In genomic region chr2:94407441-94407840, GRCm38 (mm10) we compare ENCODE assay signal across 7 mouse cellular contexts. TPM values are rescaled to one million over a fixed set of nuclear protein-coding genes. Genes with fewer than 3 reads are reported as not detected.
DNase-seq lines count a peak whose midpoint lies in the region; ATAC-seq and TF ChIP-seq lines count a peak whose summit lies in the region.

No protein-coding gene starts in this region.

- peak overlapping the region; percentile 81 for H3K4me2 ChIP-seq in lung, postnatal 0 days (replicated peaks; ENCODE audit: low read depth, low read length)
- H3K4me2 ChIP-seq in forebrain, embryonic 11.5 days (ENCODE audit: low read depth, low read length, severe bottlenecking): peak overlapping the region; percentile 74
- peak overlapping the region; percentile 80 for H3K4me2 ChIP-seq in limb, embryonic 12.5 days
- H3K4me2 ChIP-seq in stomach, embryonic 14.5 days (replicated peaks; ENCODE audit: low read depth, low read length): peak overlapping the region; percentile 62

- no peaks in the 10 kb centered on the region for H3K36me3 ChIP-seq in lung, postnatal 0 days (ENCODE audit: insufficient read depth, low read length)
- no peaks in the 10 kb centered on the region for H3K36me3 ChIP-seq in forebrain, embryonic 11.5 days (ENCODE audit: control insufficient read depth, insufficient read depth, low read length)
- peaks cover 22% of the 10 kb centered on the region for H3K36me3 ChIP-seq in limb, embryonic 12.5 days
- peaks cover 14% of the 10 kb centered on the region; the same call in 1 of the 2 replicates for H3K36me3 ChIP-seq in stomach, embryonic 14.5 days (ENCODE audit: control insufficient read depth, insufficient read depth, low read length)

- peak overlapping the region; percentile 96 for H3K4me3 ChIP-seq in lung, postnatal 0 days (ENCODE audit: low read depth, low read length)
- peak overlapping the region; percentile 95 for H3K4me3 ChIP-seq in forebrain, embryonic 11.5 days (ENCODE audit: low read depth, low read length)
- peak overlapping the region; percentile 90 for H3K4me3 ChIP-seq in limb, embryonic 12.5 days (replicated peaks)
- peak overlapping the region; percentile 91 for H3K4me3 ChIP-seq in stomach, embryonic 14.5 days (ENCODE audit: low read depth, low read length)

- DNase-seq in lung, postnatal 0 days (ENCODE audit: low spot score): no peak
- DNase-seq in lung, postnatal 4 days: no peak
- DNase-seq in forebrain, embryonic 11.5 days (ENCODE audit: low spot score): no peak
- no peak for DNase-seq in cerebellum, adult 11-12 months
- DNase-seq in gastrocnemius, postnatal 25 days: no peak

- TF ChIP-seq CTCF in lung, postnatal 0 days (IDR thresholded peaks at IDR 0.05): no peak

- no peak for ATAC-seq in lung, postnatal 0 days
- ATAC-seq in forebrain, embryonic 11.5 days (replicated peaks; ENCODE audit: low FRiP score): no peak
- no peak for ATAC-seq in limb, embryonic 12.5 days (ENCODE audit: insufficient number of reproducible peaks, insufficient read depth, low FRiP score, low TSS enrichment, low read depth)
- ATAC-seq in stomach, embryonic 14.5 days (ENCODE audit: insufficient number of reproducible peaks, insufficient read depth, low FRiP score, low read depth): no peak

- no peaks in the 10 kb centered on the region for H3K27me3 ChIP-seq in lung, postnatal 0 days (replicated peaks; ENCODE audit: insufficient read depth, low read length)
- no peaks in the 10 kb centered on the region for H3K27me3 ChIP-seq in forebrain, embryonic 11.5 days (ENCODE audit: control insufficient read depth, insufficient read depth, low read length)
- no peaks in the 10 kb centered on the region for H3K27me3 ChIP-seq in limb, embryonic 12.5 days
- no peaks in the 10 kb centered on the region for H3K27me3 ChIP-seq in stomach, embryonic 14.5 days (ENCODE audit: control insufficient read depth, insufficient read depth, low read length)

- peaks cover 5% of the 10 kb centered on the region; the same call in 1 of the 2 replicates for H3K4me1 ChIP-seq in lung, postnatal 0 days (ENCODE audit: insufficient read depth, low read depth, low read length)
- H3K4me1 ChIP-seq in forebrain, embryonic 11.5 days (replicated peaks; ENCODE audit: control insufficient read depth, insufficient read depth, low read length): peaks cover 4% of the 10 kb centered on the region; the same call in 1 of the 2 replicates
- H3K4me1 ChIP-seq in limb, embryonic 12.5 days (replicated peaks): peaks cover 25% of the 10 kb centered on the region
- H3K4me1 ChIP-seq in stomach, embryonic 14.5 days (ENCODE audit: control insufficient read depth, insufficient read depth, low read length): peaks cover 12% of the 10 kb centered on the region; the same call in 1 of the 2 replicates

- H3K27ac ChIP-seq in lung, postnatal 0 days (ENCODE audit: low read length): no peak overlapping the region
- no peak overlapping the region for H3K27ac ChIP-seq in forebrain, embryonic 11.5 days (ENCODE audit: low read depth, low read length)
- H3K27ac ChIP-seq in limb, embryonic 12.5 days: no peak overlapping the region
- no peak overlapping the region for H3K27ac ChIP-seq in stomach, embryonic 14.5 days (ENCODE audit: low read length)

- peak overlapping the region; percentile 86; the same call in 1 of the 2 replicates for H3K9ac ChIP-seq in lung, postnatal 0 days (replicated peaks; ENCODE audit: low read depth)
- peak overlapping the region; percentile 92 for H3K9ac ChIP-seq in forebrain, embryonic 11.5 days (ENCODE audit: low read length)
- H3K9ac ChIP-seq in limb, embryonic 12.5 days (replicated peaks): peak overlapping the region; percentile 50; the same call in 1 of the 2 replicates
- 0 out of 2 replicates have a peak overlapping the region, but pooled peaks have one; percentile 82 for H3K9ac ChIP-seq in stomach, embryonic 14.5 days (replicated peaks; ENCODE audit: low read depth, low read length)

- H3K9me3 ChIP-seq in lung, postnatal 0 days (ENCODE audit: low read length): no peaks in the 10 kb centered on the region
- H3K9me3 ChIP-seq in forebrain, embryonic 11.5 days (ENCODE audit: control insufficient read depth, low read length): no peaks in the 10 kb centered on the region
- no peaks in the 10 kb centered on the region for H3K9me3 ChIP-seq in limb, embryonic 12.5 days
- no peaks in the 10 kb centered on the region for H3K9me3 ChIP-seq in stomach, embryonic 14.5 days (ENCODE audit: control insufficient read depth, low read depth, low read length)

- no peak for TF ChIP-seq EP300 in lung, postnatal 0 days (IDR thresholded peaks at IDR 0.05)

- WGBS in lung, postnatal 0 days: 17% methylated on average over 3 of the region's 3 CpGs
- 35% methylated on average over 3 of the region's 3 CpGs for WGBS in forebrain, embryonic 11.5 days
- WGBS in limb, embryonic 12.5 days: 31% methylated on average over 3 of the region's 3 CpGs
- 19% methylated on average over 3 of the region's 3 CpGs for WGBS in stomach, embryonic 14.5 days

RNA-seq across cellular contexts. Expression of gene Ttc17, which starts 1.0 kb away (rescaled TPM):
- 13.1 and 13.7 TPM in 2 replicates for polyA plus RNA-seq in lung, postnatal 0 days (2015; fragmentation: Nextera tagmentation; extraction: Ambion mirVana)
- 15.1 and 15.4 TPM in 2 replicates for polyA plus RNA-seq in forebrain, embryonic 11.5 days (2014; fragmentation: Nextera tagmentation; extraction: Ambion mirVana)
- polyA plus RNA-seq in limb, embryonic 12.5 days (2016; fragmentation: Nextera tagmentation; extraction: Ambion mirVana): 15.9 and 19.2 TPM in 2 replicates
- 18.8 and 21.6 TPM in 2 replicates for polyA plus RNA-seq in stomach, embryonic 14.5 days (2014; fragmentation: Nextera tagmentation; extraction: Ambion mirVana)
- total RNA-seq in gastrocnemius, postnatal 25 days (2021): 10 to 100 TPM; 15.8 to 17.6 TPM

RNA-seq across cellular contexts. Expression of gene Api5, which starts 30.5 kb away (rescaled TPM):
- polyA plus RNA-seq in lung, postnatal 0 days (2015; fragmentation: Nextera tagmentation; extraction: Ambion mirVana): 74.3 and 77.3 TPM in 2 replicates
- polyA plus RNA-seq in forebrain, embryonic 11.5 days (2014; fragmentation: Nextera tagmentation; extraction: Ambion mirVana): 249 and 252 TPM in 2 replicates
- polyA plus RNA-seq in limb, embryonic 12.5 days (2016; fragmentation: Nextera tagmentation; extraction: Ambion mirVana): 191 and 195 TPM in 2 replicates
- polyA plus RNA-seq in stomach, embryonic 14.5 days (2014; fragmentation: Nextera tagmentation; extraction: Ambion mirVana): 147 and 159 TPM in 2 replicates
- total RNA-seq in gastrocnemius, postnatal 25 days (2021): 10 to 100 TPM; 17.1 to 18.1 TPM
